In the genomic region with DNA sequence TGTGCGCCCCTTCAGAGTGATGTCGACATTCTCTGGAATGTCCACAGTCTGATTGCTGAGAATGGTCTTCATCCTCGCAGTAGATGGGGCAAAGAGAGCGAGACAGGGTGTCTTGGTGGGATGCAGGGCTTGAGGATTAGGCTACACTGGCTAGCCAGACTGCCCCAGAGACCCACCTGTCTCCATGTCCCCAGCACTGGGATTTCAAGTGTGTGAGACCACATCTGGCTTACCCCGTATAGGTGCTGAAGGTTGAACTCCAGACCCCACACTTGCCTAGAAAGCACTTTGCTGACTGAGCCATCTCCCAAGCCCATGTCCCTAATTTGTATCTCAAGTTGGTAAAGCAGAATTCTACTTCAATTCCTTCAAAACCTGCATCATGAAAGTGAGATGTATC, we compare ENCODE assay signal across 28 mouse cellular contexts.
"Had no signal": no experiment of that assay in that cellular context is flagged by ENCODE, and none has a peak within 500 bp of the region (broad histone marks: within the 10 kb centered on the region; RNA-seq: fewer than 3 reads in every experiment).

No protein-coding gene starts in this region.

- H3K4me1 ChIP-seq: heart, embryonic 12.5 days; heart, embryonic 13.5 days; heart, embryonic 15.5 days; hindbrain, embryonic 10.5 days; hindbrain, embryonic 12.5 days; hindbrain, embryonic 13.5 days; hindbrain, embryonic 15.5 days; intestine, embryonic 15.5 days; kidney, embryonic 15.5 days had no signal

- H3K27ac ChIP-seq: heart, embryonic 13.5 days; heart, embryonic 15.5 days; hindbrain, embryonic 10.5 days; hindbrain, embryonic 12.5 days; hindbrain, embryonic 13.5 days; hindbrain, embryonic 14.5 days; hindbrain, embryonic 15.5 days; hindbrain, postnatal 0 days; intestine, embryonic 15.5 days; kidney, embryonic 15.5 days; kidney, postnatal 0 days; layer of hippocampus, adult 2 months; left cerebral cortex, adult 2 months had no signal

- H3K4me3 ChIP-seq: heart, embryonic 12.5 days; heart, embryonic 13.5 days; heart, embryonic 15.5 days; hindbrain, embryonic 10.5 days; hindbrain, embryonic 12.5 days; hindbrain, embryonic 13.5 days; hindbrain, embryonic 15.5 days; intestine, embryonic 15.5 days; kidney, embryonic 15.5 days; layer of hippocampus, adult 2 months; left cerebral cortex, adult 2 months had no signal

- H3K36me3 ChIP-seq: heart, embryonic 12.5 days; heart, embryonic 13.5 days; heart, embryonic 15.5 days; hindbrain, embryonic 10.5 days; hindbrain, embryonic 12.5 days; hindbrain, embryonic 13.5 days; hindbrain, embryonic 15.5 days; intestine, embryonic 15.5 days; kidney, embryonic 15.5 days had no signal

- DNase-seq: heart, postnatal 14 days; heart, postnatal 4 days; kidney, adult 11 months; kidney, adult 18-20 months; kidney, adult 2 months; kidney, adult 8-10 months; kidney, adult 9 months; kidney, postnatal 10 days; kidney, postnatal 14 days; kidney, postnatal 25 days; kidney, postnatal 36 days; kidney, postnatal 4 days; layer of hippocampus, adult 9-11 months; layer of hippocampus, postnatal 36 days had no signal

- H3K27me3 ChIP-seq: heart, embryonic 12.5 days; heart, embryonic 13.5 days; heart, embryonic 15.5 days; hindbrain, embryonic 12.5 days; hindbrain, embryonic 13.5 days; hindbrain, embryonic 15.5 days; intestine, embryonic 15.5 days; kidney, embryonic 15.5 days had no signal

- H3K9me3 ChIP-seq: heart, embryonic 15.5 days; hindbrain, embryonic 13.5 days; hindbrain, embryonic 15.5 days; intestine, embryonic 15.5 days had no signal
